Mouse (Mus musculus): ENCODE measurements around the gene Retreg1.
A peak's percentile ranks its signal among the peaks of the same experiment; 100 is the strongest.

Gene Retreg1

GRCm38 (mm10) chr15:25884416-25884958 lies 41.5 kb downstream of the Retreg1 start:
- DNase-seq: no peak

- no peak for DNase-seq
Observed at GRCm38 (mm10) chr15:25886581-25887011, 43.6 kb downstream of the Retreg1 start.

- no peak for DNase-seq
Observed at GRCm38 (mm10) chr15:25889927-25890326, 46.9 kb downstream of the Retreg1 start.

- DNase-seq: peak; percentile 59 to 63
Observed at GRCm38 (mm10) chr15:25891556-25891955, 48.6 kb downstream of the Retreg1 start.

- no peak for DNase-seq
Observed at GRCm38 (mm10) chr15:25893327-25893726, 50.3 kb downstream of the Retreg1 start.

GRCm38 (mm10) chr15:25896783-25897182 lies 53.8 kb downstream of the Retreg1 start:
- no peak for DNase-seq

GRCm38 (mm10) chr15:25897617-25898016 lies 54.6 kb downstream of the Retreg1 start:
- DNase-seq: no peak

- DNase-seq: no peak
Observed at GRCm38 (mm10) chr15:25899021-25899420, 56.0 kb downstream of the Retreg1 start.

- DNase-seq: peak; percentile 46 to 51
Observed at GRCm38 (mm10) chr15:25900540-25900939, 57.6 kb downstream of the Retreg1 start.

- no peak for DNase-seq
Observed at GRCm38 (mm10) chr15:25902931-25903615, 60.1 kb downstream of the Retreg1 start.

- DNase-seq: no peak
Observed at GRCm38 (mm10) chr15:25904435-25905021, 61.5 kb downstream of the Retreg1 start.

GRCm38 (mm10) chr15:25909783-25910494 lies 67.0 kb downstream of the Retreg1 start:
- DNase-seq: no peak

GRCm38 (mm10) chr15:25910495-25910865 lies 67.5 kb downstream of the Retreg1 start:
- DNase-seq: no peak

GRCm38 (mm10) chr15:25910924-25911323 lies 67.9 kb downstream of the Retreg1 start:
- DNase-seq: no peak

- no peak for DNase-seq
Observed at GRCm38 (mm10) chr15:25912911-25913310, 69.9 kb downstream of the Retreg1 start.

GRCm38 (mm10) chr15:25913659-25914058 lies 70.7 kb downstream of the Retreg1 start:
- no peak for DNase-seq

- no peak for DNase-seq
Observed at GRCm38 (mm10) chr15:25914160-25914559, 71.2 kb downstream of the Retreg1 start.

- no peak for DNase-seq
Observed at GRCm38 (mm10) chr15:25915013-25915412, 72.0 kb downstream of the Retreg1 start.

GRCm38 (mm10) chr15:25915574-25916205 lies 72.7 kb downstream of the Retreg1 start:
- DNase-seq: no peak

- DNase-seq: no peak
Observed at GRCm38 (mm10) chr15:25916252-25916651, 73.3 kb downstream of the Retreg1 start.

GRCm38 (mm10) chr15:25918641-25919040 lies 75.7 kb downstream of the Retreg1 start:
- DNase-seq: no peak

- DNase-seq: no peak
Observed at GRCm38 (mm10) chr15:25919995-25920394, 77.0 kb downstream of the Retreg1 start.

GRCm38 (mm10) chr15:25920886-25921285 lies 77.9 kb downstream of the Retreg1 start:
- DNase-seq: no peak

Data from thymus, adult 18-20 months (tissue).